Mouse (Mus musculus): Measurements from ENCODE around the gene Abr.

Abr gene

GRCm38 (mm10) chr11:76406702-76407583 is 215.2 kb downstream of the Abr start, which contains the start of gene Timm22:
Timm22 (plus strand) TSS chr11:76406952.
- peak; percentile 98 for DNase-seq (ENCODE audit: low spot score)

GRCm38 (mm10) chr11:76405626-76406264 is 216.4 kb downstream of the Abr start:
- no peak for DNase-seq (ENCODE audit: low spot score)

GRCm38 (mm10) chr11:76405113-76405512 is 217.0 kb downstream of the Abr start:
- DNase-seq (ENCODE audit: low spot score) = no peak

- no peak for DNase-seq (ENCODE audit: low spot score)
Measured at GRCm38 (mm10) chr11:76401398-76401797, 220.7 kb downstream of the Abr start.

- DNase-seq (ENCODE audit: low spot score) = no peak
Measured at GRCm38 (mm10) chr11:76399587-76400330, 222.4 kb downstream of the Abr start.

GRCm38 (mm10) chr11:76398798-76399586 is 223.1 kb downstream of the Abr start, which contains the start of gene Nxn:
Nxn (minus strand) TSS chr11:76399140.
- peak; percentile 77 for DNase-seq (ENCODE audit: low spot score)

GRCm38 (mm10) chr11:76398312-76398797 is 223.8 kb downstream of the Abr start:
- no peak for DNase-seq (ENCODE audit: low spot score)

GRCm38 (mm10) chr11:76397650-76398311 is 224.3 kb downstream of the Abr start:
- DNase-seq (ENCODE audit: low spot score) = no peak

- DNase-seq (ENCODE audit: low spot score) = no peak
Measured at GRCm38 (mm10) chr11:76392996-76393395, 229.1 kb downstream of the Abr start.

GRCm38 (mm10) chr11:76392532-76392931 is 229.6 kb downstream of the Abr start:
- no peak for DNase-seq (ENCODE audit: low spot score)

GRCm38 (mm10) chr11:76388711-76389110 is 233.4 kb downstream of the Abr start:
- no peak for DNase-seq (ENCODE audit: low spot score)

GRCm38 (mm10) chr11:76387097-76387496 is 235.0 kb downstream of the Abr start:
- no peak for DNase-seq (ENCODE audit: low spot score)

GRCm38 (mm10) chr11:76385746-76386145 is 236.4 kb downstream of the Abr start:
- DNase-seq (ENCODE audit: low spot score) = no peak

GRCm38 (mm10) chr11:76385017-76385416 is 237.1 kb downstream of the Abr start:
- no peak for DNase-seq (ENCODE audit: low spot score)

GRCm38 (mm10) chr11:76384307-76384706 is 237.8 kb downstream of the Abr start:
- DNase-seq (ENCODE audit: low spot score) = no peak

- DNase-seq (ENCODE audit: low spot score) = no peak
Measured at GRCm38 (mm10) chr11:76382711-76383324, 239.3 kb downstream of the Abr start.

- DNase-seq (ENCODE audit: low spot score) = no peak
Measured at GRCm38 (mm10) chr11:76381201-76381885, 240.8 kb downstream of the Abr start.

- no peak for DNase-seq (ENCODE audit: low spot score)
Measured at GRCm38 (mm10) chr11:76379921-76380544, 242.1 kb downstream of the Abr start.

- DNase-seq (ENCODE audit: low spot score) = no peak
Measured at GRCm38 (mm10) chr11:76376425-76376824, 245.7 kb downstream of the Abr start.

Measured in layer of hippocampus, adult 11-12 months (tissue).